Mouse (Mus musculus): ENCODE results near the gene Nr4a2. TPM values are rescaled to one million over a fixed set of nuclear protein-coding genes. Genes with fewer than 3 reads are reported as not detected.

The Nr4a2 gene
- polyA plus RNA-seq, 1 experiment from 2014 or later = 7.6 TPM

GRCm38 (mm10) chr2:57114211-57115151 is 9.3 kb downstream of the Nr4a2 start:
- Histone ChIP-seq H3K4me2 (replicated peaks; ENCODE audit: low read depth, low read length) (peak overlapping the region; percentile 96), H3K4me3 (ENCODE audit: low read depth, low read length) (peak overlapping the region; percentile 76), H3K36me3 (ENCODE audit: control insufficient read depth, insufficient read depth, low read length) (no peaks in the 10 kb centered on the region), H3K4me1 (ENCODE audit: control insufficient read depth, insufficient read depth, low read length) (0 out of 2 replicates have a peak, but pooled peaks cover 3% of the 10 kb centered on the region), H3K27me3 (ENCODE audit: control insufficient read depth, insufficient read depth, low read length) (peaks cover 31% of the 10 kb centered on the region), H3K27ac (ENCODE audit: low read length) (0 out of 2 replicates have a peak overlapping the region, but pooled peaks have one; percentile 61), H3K9ac (replicated peaks; ENCODE audit: low read depth, low read length) (peak overlapping the region; percentile 52), H3K9me3 (ENCODE audit: control insufficient read depth, low read depth, low read length) (no peaks in the 10 kb centered on the region)
- under 1% methylated on average over 88 of the region's 88 CpGs for WGBS
- ATAC-seq (ENCODE audit: insufficient number of reproducible peaks, insufficient read depth, low FRiP score, low read depth) = peak; percentile 73

- H3K4me3 ChIP-seq (ENCODE audit: low read depth, low read length) = peak overlapping the region; percentile 76; the same call in 1 of the 2 replicates
- H3K36me3 ChIP-seq (ENCODE audit: control insufficient read depth, insufficient read depth, low read length) = no peaks in the 10 kb centered on the region
Observed at GRCm38 (mm10) chr2:57113431-57113830, 10.4 kb downstream of the Nr4a2 start.

GRCm38 (mm10) chr2:57112949-57113348 is 10.9 kb downstream of the Nr4a2 start:
- WGBS = 55% methylated on average over 6 of the region's 6 CpGs
- peaks cover 45% of the 10 kb centered on the region for H3K27me3 ChIP-seq (ENCODE audit: control insufficient read depth, insufficient read depth, low read length)
- no peak for ATAC-seq (ENCODE audit: insufficient number of reproducible peaks, insufficient read depth, low FRiP score, low read depth)

More at GRCm38 (mm10) chr2:57113431-57113830, 10.4 kb downstream of the Nr4a2 start:
- no peak overlapping the region for H3K9ac ChIP-seq (replicated peaks; ENCODE audit: low read depth, low read length)
- ATAC-seq (ENCODE audit: insufficient number of reproducible peaks, insufficient read depth, low FRiP score, low read depth) = no peak
- peaks cover 41% of the 10 kb centered on the region for H3K27me3 ChIP-seq (ENCODE audit: control insufficient read depth, insufficient read depth, low read length)
- H3K27ac ChIP-seq (ENCODE audit: low read length) = no peak overlapping the region
- H3K4me2 ChIP-seq (replicated peaks; ENCODE audit: low read depth, low read length) = peak overlapping the region; percentile 96
- no peaks in the 10 kb centered on the region for H3K9me3 ChIP-seq (ENCODE audit: control insufficient read depth, low read depth, low read length)
- 45% methylated on average over 5 of the region's 5 CpGs for WGBS
- H3K4me1 ChIP-seq (ENCODE audit: control insufficient read depth, insufficient read depth, low read length) = 0 out of 2 replicates have a peak, but pooled peaks cover 3% of the 10 kb centered on the region

GRCm38 (mm10) chr2:57111791-57112538 is 11.8 kb downstream of the Nr4a2 start:
- no peak overlapping the region for H3K9ac ChIP-seq (replicated peaks; ENCODE audit: low read depth, low read length)
- no peaks in the 10 kb centered on the region for H3K9me3 ChIP-seq (ENCODE audit: control insufficient read depth, low read depth, low read length)
- no peaks in the 10 kb centered on the region for H3K36me3 ChIP-seq (ENCODE audit: control insufficient read depth, insufficient read depth, low read length)
- no peak overlapping the region for H3K4me3 ChIP-seq (ENCODE audit: low read depth, low read length)
- H3K27me3 ChIP-seq (ENCODE audit: control insufficient read depth, insufficient read depth, low read length) = peaks cover 51% of the 10 kb centered on the region
- no peak overlapping the region for H3K4me2 ChIP-seq (replicated peaks; ENCODE audit: low read depth, low read length)
- WGBS = 20% methylated on average over 38 of the region's 38 CpGs
- no peak overlapping the region for H3K27ac ChIP-seq (ENCODE audit: low read length)
- 0 out of 2 replicates have a peak, but pooled peaks cover 3% of the 10 kb centered on the region for H3K4me1 ChIP-seq (ENCODE audit: control insufficient read depth, insufficient read depth, low read length)
- no peak for ATAC-seq (ENCODE audit: insufficient number of reproducible peaks, insufficient read depth, low FRiP score, low read depth)

More at GRCm38 (mm10) chr2:57112949-57113348, 10.9 kb downstream of the Nr4a2 start:
- no peaks in the 10 kb centered on the region for H3K9me3 ChIP-seq (ENCODE audit: control insufficient read depth, low read depth, low read length)
- no peak overlapping the region for H3K9ac ChIP-seq (replicated peaks; ENCODE audit: low read depth, low read length)
- H3K36me3 ChIP-seq (ENCODE audit: control insufficient read depth, insufficient read depth, low read length) = no peaks in the 10 kb centered on the region
- 0 out of 2 replicates have a peak, but pooled peaks cover 3% of the 10 kb centered on the region for H3K4me1 ChIP-seq (ENCODE audit: control insufficient read depth, insufficient read depth, low read length)
- H3K4me3 ChIP-seq (ENCODE audit: low read depth, low read length) = no peak overlapping the region
- H3K4me2 ChIP-seq (replicated peaks; ENCODE audit: low read depth, low read length) = no peak overlapping the region
- no peak overlapping the region for H3K27ac ChIP-seq (ENCODE audit: low read length)

GRCm38 (mm10) chr2:57111011-57111790 is 12.6 kb downstream of the Nr4a2 start:
- WGBS = 23% methylated on average over 39 of the region's 39 CpGs
- Histone ChIP-seq H3K27ac (ENCODE audit: low read length) (no peak overlapping the region), H3K36me3 (ENCODE audit: control insufficient read depth, insufficient read depth, low read length) (no peaks in the 10 kb centered on the region), H3K4me2 (replicated peaks; ENCODE audit: low read depth, low read length) (no peak overlapping the region), H3K4me1 (ENCODE audit: control insufficient read depth, insufficient read depth, low read length) (0 out of 2 replicates have a peak, but pooled peaks cover 3% of the 10 kb centered on the region), H3K4me3 (ENCODE audit: low read depth, low read length) (no peak overlapping the region), H3K9ac (replicated peaks; ENCODE audit: low read depth, low read length) (no peak overlapping the region), H3K27me3 (ENCODE audit: control insufficient read depth, insufficient read depth, low read length) (peaks cover 56% of the 10 kb centered on the region), H3K9me3 (ENCODE audit: control insufficient read depth, low read depth, low read length) (no peaks in the 10 kb centered on the region)
- ATAC-seq (ENCODE audit: insufficient number of reproducible peaks, insufficient read depth, low FRiP score, low read depth) = no peak

GRCm38 (mm10) chr2:57110401-57110800 is 13.4 kb downstream of the Nr4a2 start:
- H3K4me1 ChIP-seq (ENCODE audit: control insufficient read depth, insufficient read depth, low read length) = 0 out of 2 replicates have a peak, but pooled peaks cover 1% of the 10 kb centered on the region
- H3K27ac ChIP-seq (ENCODE audit: low read length) = no peak overlapping the region
- no peaks in the 10 kb centered on the region for H3K9me3 ChIP-seq (ENCODE audit: control insufficient read depth, low read depth, low read length)
- H3K9ac ChIP-seq (replicated peaks; ENCODE audit: low read depth, low read length) = no peak overlapping the region
- H3K4me3 ChIP-seq (ENCODE audit: low read depth, low read length) = no peak overlapping the region
- WGBS = 39% methylated on average over 16 of the region's 16 CpGs
- H3K27me3 ChIP-seq (ENCODE audit: control insufficient read depth, insufficient read depth, low read length) = peaks cover 63% of the 10 kb centered on the region
- H3K4me2 ChIP-seq (replicated peaks; ENCODE audit: low read depth, low read length) = no peak overlapping the region
- no peaks in the 10 kb centered on the region for H3K36me3 ChIP-seq (ENCODE audit: control insufficient read depth, insufficient read depth, low read length)
- ATAC-seq (ENCODE audit: insufficient number of reproducible peaks, insufficient read depth, low FRiP score, low read depth) = no peak

- Histone ChIP-seq H3K9ac (replicated peaks; ENCODE audit: low read depth, low read length) (no peak overlapping the region), H3K4me3 (ENCODE audit: low read depth, low read length) (no peak overlapping the region), H3K4me1 (ENCODE audit: control insufficient read depth, insufficient read depth, low read length) (no peaks in the 10 kb centered on the region), H3K27ac (ENCODE audit: low read length) (no peak overlapping the region), H3K9me3 (ENCODE audit: control insufficient read depth, low read depth, low read length) (no peaks in the 10 kb centered on the region), H3K4me2 (replicated peaks; ENCODE audit: low read depth, low read length) (no peak overlapping the region), H3K27me3 (ENCODE audit: control insufficient read depth, insufficient read depth, low read length) (peaks cover 66% of the 10 kb centered on the region), H3K36me3 (ENCODE audit: control insufficient read depth, insufficient read depth, low read length) (no peaks in the 10 kb centered on the region)
- 26% methylated on average over 14 of the region's 14 CpGs for WGBS
- ATAC-seq (ENCODE audit: insufficient number of reproducible peaks, insufficient read depth, low FRiP score, low read depth) = no peak
Observed at GRCm38 (mm10) chr2:57109926-57110325, 13.9 kb downstream of the Nr4a2 start.

Data from stomach, embryonic 14.5 days (tissue).